Mouse (Mus musculus) kidney, adult 2 months (tissue): ENCODE measurements at regions not wholly inside any gene's neighbourhood (a gene's known extent, or its start where the extent isn't known, plus 50 kb on each side); places are given as distances from the start of the nearest gene placed in this dataset.

Experiments
- CTCF ChIP-seq: fragments of 200-500 bp; conservative IDR thresholded peaks from 2 replicates; pipeline ENCODE4 v1.5.1; 2011; ENCODE audit warnings: low read depth, mild to moderate bottlenecking, control low read depth, low read length, moderate library complexity, mixed read lengths; ENCODE audit not compliant: insufficient read depth, insufficient read length
- POLR2A ChIP-seq: fragments of 200-500 bp; IDR thresholded peaks from one replicate; pipeline ENCODE4 v1.6.1; 2011; ENCODE audit warnings: low read depth, low read length, control low read depth

- TF ChIP-seq POLR2A: no peak
- no peak for TF ChIP-seq CTCF
Measured at GRCm38 (mm10) chr5:64404512-64404911, 248.4 kb downstream of the Tbc1d1 start.
